Mouse (Mus musculus): ENCODE results near the gene Zfp105. TPM values are rescaled to one million over a fixed set of nuclear protein-coding genes. Genes with fewer than 3 reads are reported as not detected.

The Zfp105 gene
- polyA plus RNA-seq, 1 experiment, result 0.19 TPM

DNA sequence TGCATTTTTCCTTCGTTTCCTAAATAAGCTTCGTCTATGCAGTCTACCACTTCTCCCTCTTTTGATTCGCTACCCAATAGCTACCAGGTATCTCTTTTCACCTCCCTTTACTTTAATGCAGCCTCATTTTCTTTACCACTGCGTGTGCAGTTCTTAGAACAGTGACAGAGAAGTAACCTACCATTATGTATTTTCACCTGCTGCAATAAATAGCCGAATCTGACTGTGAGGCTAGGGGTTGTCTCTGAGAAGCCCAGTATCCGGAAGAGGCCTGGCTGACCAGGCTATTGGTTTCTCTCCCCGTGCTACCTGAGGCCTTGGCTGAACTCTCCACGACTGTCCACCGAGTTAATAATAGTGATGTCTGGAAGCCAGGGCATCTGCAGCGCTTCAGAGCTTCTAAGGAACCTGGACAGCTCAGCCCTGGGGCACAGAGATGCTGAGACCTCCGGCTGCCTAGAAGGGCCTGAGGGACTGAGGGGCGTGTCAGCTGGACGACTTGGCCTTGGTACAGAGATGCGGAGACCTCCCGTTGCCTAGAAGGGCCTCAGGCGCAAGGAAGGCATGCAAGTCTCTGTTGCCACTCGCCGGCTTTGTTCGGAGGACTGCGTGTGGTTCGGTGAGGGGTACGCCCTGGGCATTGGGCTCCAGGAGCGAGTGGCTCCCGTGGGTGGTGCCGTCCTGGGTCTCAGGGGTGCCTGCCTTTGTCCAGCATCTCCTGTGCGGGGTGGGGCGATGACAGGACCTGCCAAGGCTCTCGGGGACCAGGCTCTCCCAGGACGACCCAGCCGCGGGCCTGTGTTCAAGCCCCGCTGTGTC lies 19.9 kb upstream of the Zfp105 start:
- H3K4me1 ChIP-seq (ENCODE audit: control insufficient read depth, insufficient read depth, insufficient read length, low read length), result no peaks in the 10 kb centered on the region; the same call in 1 of the 2 replicates
- H3K27me3 ChIP-seq (ENCODE audit: control insufficient read depth, insufficient read depth, low read length), result no peaks in the 10 kb centered on the region; the same call in 1 of the 2 replicates
- TF ChIP-seq CTCF (IDR thresholded peaks at IDR 0.05; ENCODE audit: extremely low read depth, insufficient read length, insufficient replicate concordance, low read depth, low read length), result no peak
- no peak for TF ChIP-seq POLR2A (IDR thresholded peaks at IDR 0.05; ENCODE audit: low read depth, low read length)
- 18% methylated on average over 32 of the region's 32 CpGs for WGBS
- peak overlapping the region; percentile 52 for H3K4me3 ChIP-seq (ENCODE audit: low read depth, low read length)
- H3K27ac ChIP-seq (ENCODE audit: insufficient read depth, low read depth, low read length), result no peak overlapping the region
- H3K36me3 ChIP-seq (ENCODE audit: control insufficient read depth, insufficient read depth, low read length), result no peaks in the 10 kb centered on the region

DNA sequence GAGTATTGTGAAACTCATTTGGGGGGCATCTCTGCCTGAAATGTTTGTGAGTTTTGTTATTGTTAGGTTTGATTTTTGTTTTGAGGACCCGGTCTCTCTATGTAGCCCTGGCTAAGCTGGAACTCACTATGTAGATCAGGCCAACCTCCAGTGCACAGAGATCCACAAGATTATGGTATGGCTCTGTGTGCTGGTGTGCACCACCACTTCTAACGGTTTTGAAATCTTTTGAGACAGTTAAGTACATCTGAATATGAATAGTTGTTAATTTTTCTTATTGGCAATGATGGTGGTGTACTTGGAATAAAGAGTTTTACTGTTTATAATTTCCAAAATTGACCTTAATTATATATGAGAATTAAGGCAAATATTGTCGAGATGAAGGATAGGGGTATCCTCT lies 436 bp upstream of the Zfp105 start:
- Histone ChIP-seq H3K27me3 (ENCODE audit: control insufficient read depth, insufficient read depth, low read length) (peaks cover 5% of the 10 kb centered on the region; the same call in 1 of the 2 replicates), H3K4me3 (ENCODE audit: low read depth, low read length) (0 out of 2 replicates have a peak overlapping the region, but pooled peaks have one; percentile 95), H3K36me3 (ENCODE audit: control insufficient read depth, insufficient read depth, low read length) (peaks cover 4% of the 10 kb centered on the region; the same call in 1 of the 2 replicates), H3K27ac (ENCODE audit: insufficient read depth, low read depth, low read length) (no peak overlapping the region), H3K4me1 (ENCODE audit: control insufficient read depth, insufficient read depth, insufficient read length, low read length) (peaks cover 4% of the 10 kb centered on the region; the same call in 1 of the 2 replicates)
- WGBS, result 50% methylated on average over 3 of the region's 3 CpGs
- TF ChIP-seq POLR2A (IDR thresholded peaks at IDR 0.05; ENCODE audit: low read depth, low read length) (no peak), CTCF (IDR thresholded peaks at IDR 0.05; ENCODE audit: extremely low read depth, insufficient read length, insufficient replicate concordance, low read depth, low read length) (no peak)

DNA sequence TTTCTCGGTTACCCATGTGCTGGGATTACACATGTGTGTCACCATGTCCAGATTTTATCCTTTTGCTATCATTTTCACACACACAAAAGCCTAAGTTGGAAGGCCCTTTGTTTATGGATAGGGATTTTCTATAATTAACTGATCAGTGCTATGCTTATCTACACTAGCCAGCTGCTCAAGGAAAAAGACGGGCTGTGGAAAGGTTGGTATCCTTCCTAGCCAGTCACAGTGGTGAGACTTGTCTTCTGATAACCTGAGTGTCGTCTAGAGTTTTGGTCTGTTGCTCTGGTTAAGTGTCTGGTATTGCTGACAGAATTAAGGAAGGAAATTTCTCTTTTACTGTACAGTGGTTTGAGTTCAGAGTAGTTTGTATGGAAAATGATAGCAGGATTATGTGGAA lies 6.0 kb downstream of the Zfp105 start:
- WGBS, result 89% methylated on average over 3 of the region's 3 CpGs
- Histone ChIP-seq H3K27me3 (ENCODE audit: control insufficient read depth, insufficient read depth, low read length) (no peaks in the 10 kb centered on the region), H3K27ac (ENCODE audit: insufficient read depth, low read depth, low read length) (no peak overlapping the region), H3K36me3 (ENCODE audit: control insufficient read depth, insufficient read depth, low read length) (peaks cover 9% of the 10 kb centered on the region), H3K4me1 (ENCODE audit: control insufficient read depth, insufficient read depth, insufficient read length, low read length) (no peaks in the 10 kb centered on the region), H3K4me3 (ENCODE audit: low read depth, low read length) (no peak overlapping the region)
- TF ChIP-seq POLR2A (IDR thresholded peaks at IDR 0.05; ENCODE audit: low read depth, low read length) (no peak), CTCF (IDR thresholded peaks at IDR 0.05; ENCODE audit: extremely low read depth, insufficient read length, insufficient replicate concordance, low read depth, low read length) (no peak)

DNA sequence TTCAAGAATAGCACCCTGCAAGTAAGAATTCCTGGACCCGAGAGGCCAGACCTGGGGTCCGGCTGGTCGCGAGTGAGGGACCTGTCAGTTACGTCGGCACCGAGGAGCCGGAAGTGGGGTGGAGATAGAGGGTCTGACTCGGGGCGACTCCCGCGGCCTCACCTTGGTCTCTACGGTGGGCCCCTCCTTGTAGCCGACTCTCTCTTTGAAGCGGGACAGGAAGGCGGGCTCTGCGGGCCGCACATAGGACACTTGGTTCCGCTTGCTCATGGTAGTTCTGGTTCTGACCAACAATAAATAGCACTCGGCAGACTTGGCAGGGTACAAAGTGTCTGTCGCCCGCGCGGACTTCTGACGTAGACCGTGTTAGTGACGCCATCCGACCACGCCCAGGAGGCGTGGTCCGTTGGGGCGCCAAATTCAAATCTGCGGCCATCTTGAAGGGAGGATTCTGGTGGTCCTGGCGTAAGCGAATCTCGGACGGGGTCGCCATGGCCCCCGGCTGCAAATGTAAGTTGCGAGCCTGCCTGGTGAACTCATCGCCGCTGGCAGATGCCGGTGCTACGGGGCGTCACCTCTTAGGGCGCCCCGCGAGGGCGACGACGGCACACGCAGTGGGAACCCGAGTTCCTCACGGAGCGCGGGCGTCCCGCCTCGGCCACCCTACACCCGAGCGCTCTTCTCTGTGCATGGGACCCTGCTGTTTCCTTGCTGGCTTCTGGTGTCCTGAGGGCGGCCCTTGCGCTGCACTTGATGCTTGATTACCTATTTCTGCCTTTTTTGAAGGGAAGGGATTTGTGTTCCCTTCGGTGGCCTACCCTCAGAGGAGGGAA lies 28.0 kb downstream of the Zfp105 start, which contains the start of the genes 1110059G10Rik and Kif15:
Gene 1110059G10Rik (minus strand): TSS at position 358 of the 833 bp plus-strand sequence.
Gene Kif15 (plus strand): TSS at position 404 of the 833 bp plus-strand sequence.
- TF ChIP-seq CTCF (IDR thresholded peaks at IDR 0.05; ENCODE audit: extremely low read depth, insufficient read length, insufficient replicate concordance, low read depth, low read length) (0 out of 2 replicates have a peak, but pooled peaks have one; percentile 24), POLR2A (IDR thresholded peaks at IDR 0.05; ENCODE audit: low read depth, low read length) (peak; percentile 50; the same call in 1 of the 2 replicates)
- peaks cover 8% of the 10 kb centered on the region; the same call in 1 of the 2 replicates for H3K4me1 ChIP-seq (ENCODE audit: control insufficient read depth, insufficient read depth, insufficient read length, low read length)

More for the DNA sequence above, 28.0 kb downstream of the Zfp105 start, which contains the start of the genes 1110059G10Rik and Kif15:
- WGBS, result under 1% methylated on average over 64 of the region's 64 CpGs
- Histone ChIP-seq H3K36me3 (ENCODE audit: control insufficient read depth, insufficient read depth, low read length) (peaks cover 11% of the 10 kb centered on the region), H3K4me3 (ENCODE audit: low read depth, low read length) (peak within 1 kb of the TSS; percentile 87), H3K27me3 (ENCODE audit: control insufficient read depth, insufficient read depth, low read length) (no peaks in the 10 kb centered on the region), H3K27ac (ENCODE audit: insufficient read depth, low read depth, low read length) (peak within 1 kb of the TSS; percentile 71)

Other genes starting within 250 kb of the Zfp105 start
- not detected in 2 replicates for gene Topaz1, start 175.7 kb upstream of the Zfp105 start, polyA plus RNA-seq (2012; rRNA removed)
- gene Tcaim, start 117.5 kb upstream of the Zfp105 start, polyA plus RNA-seq (2012; rRNA removed), result 0.42 and 0.79 TPM in 2 replicates
- gene Gm35549, start 79.0 kb upstream of the Zfp105 start, polyA plus RNA-seq (2012; rRNA removed), result not detected in 2 replicates
- gene Zfp445, start 57.1 kb upstream of the Zfp105 start, polyA plus RNA-seq (2012; rRNA removed), result 3.7 and 9.2 TPM in 2 replicates
- gene Zkscan7, start 37.4 kb upstream of the Zfp105 start, polyA plus RNA-seq (2012; rRNA removed), result 1.0 and 1.9 TPM in 2 replicates
- gene 1110059G10Rik, start 27.9 kb downstream of the Zfp105 start, polyA plus RNA-seq (2012; rRNA removed), result 0.22 and 1.5 TPM in 2 replicates
- gene Kif15, start 28.0 kb downstream of the Zfp105 start, polyA plus RNA-seq (2012; rRNA removed), result 1.4 and 2.6 TPM in 2 replicates
- gene Tmem42, start 98.3 kb downstream of the Zfp105 start, polyA plus RNA-seq (2012; rRNA removed), result 7.1 and 7.6 TPM in 2 replicates
- gene Tgm4, start 111.7 kb downstream of the Zfp105 start, polyA plus RNA-seq (2012; rRNA removed), result not detected in 2 replicates
- 123 and 320 TPM in 2 replicates for gene Zdhhc3, start 190.1 kb downstream of the Zfp105 start, polyA plus RNA-seq (2012; rRNA removed)
- 8.6 and 14.6 TPM in 2 replicates for gene Exosc7, start 190.1 kb downstream of the Zfp105 start, polyA plus RNA-seq (2012; rRNA removed)
- gene Clec3b, start 227.9 kb downstream of the Zfp105 start, polyA plus RNA-seq (2012; rRNA removed), result 34.7 and 37.4 TPM in 2 replicates